Mouse (Mus musculus): ENCODE measurements at regions not wholly inside any gene's neighbourhood (a gene's known extent, or its start where the extent isn't known, plus 50 kb on each side); places are given as distances from the start of the nearest gene placed in this dataset.

DNA sequence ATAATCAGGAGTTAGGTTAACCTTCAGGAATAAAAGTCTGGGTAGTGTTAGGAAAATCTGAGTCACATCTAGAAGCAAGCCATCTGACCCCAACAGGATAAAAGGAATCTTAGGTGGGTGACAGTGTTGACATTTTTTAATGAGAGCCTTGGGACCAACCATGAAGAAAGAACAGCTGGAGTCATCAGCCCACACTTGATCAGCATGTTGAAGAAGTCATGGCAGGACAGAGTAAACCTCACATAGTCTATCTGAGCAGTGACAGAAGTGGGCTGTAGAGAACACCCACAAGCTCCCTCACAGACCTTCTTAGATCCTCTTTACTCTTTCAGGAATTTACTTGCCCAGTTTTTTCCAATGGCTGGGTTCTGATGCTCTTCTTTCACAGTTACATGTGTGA is 251.9 kb upstream of the N6amt1 start:
- no peak for TF ChIP-seq CTCF (IDR thresholded peaks at IDR 0.05; ENCODE audit: control insufficient read depth, insufficient read depth, insufficient replicate concordance, low read depth, low read length)
- TF ChIP-seq POLR2A (IDR thresholded peaks at IDR 0.05; ENCODE audit: control insufficient read depth, low read depth, low read length), result no peak
